Mouse (Mus musculus) T-helper 1 cell (primary cell): ENCODE measurements at regions not wholly inside any gene's neighbourhood (a gene's known extent, or its start where the extent isn't known, plus 50 kb on each side); places are given as distances from the start of the nearest gene placed in this dataset.

Experiments used
- in situ Hi-C: fragments of 300-600 bp; cut with MboI, MseI; formaldehyde crosslinking; loops from one replicate; pipeline ENCODE4 v1.15.1; 2025; ENCODE audit warnings: high pct_unique_total_duplicates

GRCm38 (mm10) chr12:16477572-16477971 is 133.2 kb downstream of the Lpin1 start:
- in situ Hi-C loops, result no loop called here

- in situ Hi-C loops, result no loop called here
These were observed 136.2 kb downstream of the Lpin1 start for GRCm38 (mm10) chr12:16474361-16475080.

- in situ Hi-C loops, result no loop called here
These were observed 153.3 kb downstream of the Lpin1 start for GRCm38 (mm10) chr12:16457419-16457818.

GRCm38 (mm10) chr12:16450771-16451435 is 159.9 kb downstream of the Lpin1 start:
- in situ Hi-C loops, result no loop called here

- in situ Hi-C loops, result no loop called here
These were observed 172.0 kb downstream of the Lpin1 start for GRCm38 (mm10) chr12:16438717-16439116.

- in situ Hi-C loops, result no loop called here
These were observed 173.8 kb downstream of the Lpin1 start for GRCm38 (mm10) chr12:16436961-16437360.

GRCm38 (mm10) chr12:16436255-16436654 is 174.5 kb downstream of the Lpin1 start:
- in situ Hi-C loops, result no loop called here

- in situ Hi-C loops, result no loop called here
These were observed 176.0 kb downstream of the Lpin1 start for GRCm38 (mm10) chr12:16434739-16435138.

GRCm38 (mm10) chr12:16434225-16434624 is 176.5 kb downstream of the Lpin1 start:
- in situ Hi-C loops, result no loop called here

- in situ Hi-C loops, result no loop called here
These were observed 184.8 kb downstream of the Lpin1 start for GRCm38 (mm10) chr12:16425980-16426379.

- in situ Hi-C loops, result no loop called here
These were observed 186.2 kb downstream of the Lpin1 start for GRCm38 (mm10) chr12:16424526-16424925.

GRCm38 (mm10) chr12:16395720-16396119 is 215.0 kb downstream of the Lpin1 start:
- in situ Hi-C loops, result no loop called here

- in situ Hi-C loops, result no loop called here
These were observed 217.9 kb downstream of the Lpin1 start for GRCm38 (mm10) chr12:16392851-16393250.

- in situ Hi-C loops, result no loop called here
These were observed 219.0 kb downstream of the Lpin1 start for GRCm38 (mm10) chr12:16391630-16392269.

- in situ Hi-C loops, result no loop called here
These were observed 219.6 kb downstream of the Lpin1 start for GRCm38 (mm10) chr12:16391163-16391562.

GRCm38 (mm10) chr12:16387035-16387434 is 223.7 kb downstream of the Lpin1 start:
- in situ Hi-C loops, result no loop called here

GRCm38 (mm10) chr12:16384396-16384795 is 226.4 kb downstream of the Lpin1 start:
- in situ Hi-C loops, result no loop called here

- in situ Hi-C loops, result no loop called here
These were observed 227.2 kb downstream of the Lpin1 start for GRCm38 (mm10) chr12:16383499-16383935.

- in situ Hi-C loops, result no loop called here
These were observed 228.3 kb downstream of the Lpin1 start for GRCm38 (mm10) chr12:16382417-16382988.

GRCm38 (mm10) chr12:16381026-16381425 is 229.7 kb downstream of the Lpin1 start:
- in situ Hi-C loops, result no loop called here

GRCm38 (mm10) chr12:16380346-16380745 is 230.4 kb downstream of the Lpin1 start:
- in situ Hi-C loops, result no loop called here

- in situ Hi-C loops, result no loop called here
These were observed 231.4 kb downstream of the Lpin1 start for GRCm38 (mm10) chr12:16379415-16379814.
